Mouse (Mus musculus) olfactory bulb, adult 2 months (tissue): ENCODE results near the gene Pttg1. TPM values are rescaled to one million over a fixed set of nuclear protein-coding genes. Genes with fewer than 3 reads are reported as not detected.

Experiments
- H3K27ac ChIP-seq: fragments of 200-500 bp; 2 replicates; pipeline ENCODE4 v1.5.1; 2012; ENCODE audit warnings: low read depth, low read length; ENCODE audit not compliant: insufficient read depth
- H3K4me1 ChIP-seq: fragments of 200-500 bp; 2 replicates; pipeline ENCODE4 v1.6.1; 2012; ENCODE audit warnings: low read length; ENCODE audit not compliant: control insufficient read depth, insufficient read depth
- H3K4me3 ChIP-seq: fragments of 200-500 bp; 2 replicates; pipeline ENCODE4 v1.5.1; 2012; ENCODE audit warnings: mild to moderate bottlenecking, low read depth, low read length, moderate library complexity; ENCODE audit not compliant: insufficient read depth
- CTCF ChIP-seq: fragments of 200-500 bp; IDR thresholded peaks from 2 replicates; pipeline ENCODE4 v1.5.1; 2012; ENCODE audit warnings: low read depth, mild to moderate bottlenecking, low read length, moderate library complexity; ENCODE audit not compliant: insufficient read depth
- POLR2A ChIP-seq: fragments of 200-500 bp; IDR thresholded peaks from 2 replicates; pipeline ENCODE4 v1.6.1; 2012; ENCODE audit warnings: mild to moderate bottlenecking, low read depth, low read length, moderate library complexity; ENCODE audit not compliant: insufficient read depth
- whole genome bisulfite sequencing: fragments of 180-500 bp; shearing (Covaris S2); methylation state at CpG from one replicate; pipeline ENCODE4 v1.1.7; 2018; 5-methylcytosine and 5-hydroxymethylcytosine counted together
- polyA plus RNA-seq: library from polyadenylated mRNA; stranded (reverse); fragments of >200 nt; gene quantifications from 2 replicates; pipeline ENCODE4 v1.2.4, GENCODE M21; 2012; ENCODE audit warnings: low replicate concordance; ENCODE audit not compliant: missing spikeins, insufficient read depth, insufficient read length

Gene Pttg1
- polyA plus RNA-seq, 1 experiment: not detected

GRCm38 (mm10) chr11:43396246-43396645 is 29.8 kb downstream of the Pttg1 start:
- 90% methylated on average over 4 of the region's 4 CpGs for WGBS
- TF ChIP-seq CTCF (no peak), POLR2A (no peak)
- H3K4me3 ChIP-seq: no peak overlapping the region
- no peaks in the 10 kb centered on the region for H3K4me1 ChIP-seq
- H3K27ac ChIP-seq: no peak overlapping the region

DNA sequence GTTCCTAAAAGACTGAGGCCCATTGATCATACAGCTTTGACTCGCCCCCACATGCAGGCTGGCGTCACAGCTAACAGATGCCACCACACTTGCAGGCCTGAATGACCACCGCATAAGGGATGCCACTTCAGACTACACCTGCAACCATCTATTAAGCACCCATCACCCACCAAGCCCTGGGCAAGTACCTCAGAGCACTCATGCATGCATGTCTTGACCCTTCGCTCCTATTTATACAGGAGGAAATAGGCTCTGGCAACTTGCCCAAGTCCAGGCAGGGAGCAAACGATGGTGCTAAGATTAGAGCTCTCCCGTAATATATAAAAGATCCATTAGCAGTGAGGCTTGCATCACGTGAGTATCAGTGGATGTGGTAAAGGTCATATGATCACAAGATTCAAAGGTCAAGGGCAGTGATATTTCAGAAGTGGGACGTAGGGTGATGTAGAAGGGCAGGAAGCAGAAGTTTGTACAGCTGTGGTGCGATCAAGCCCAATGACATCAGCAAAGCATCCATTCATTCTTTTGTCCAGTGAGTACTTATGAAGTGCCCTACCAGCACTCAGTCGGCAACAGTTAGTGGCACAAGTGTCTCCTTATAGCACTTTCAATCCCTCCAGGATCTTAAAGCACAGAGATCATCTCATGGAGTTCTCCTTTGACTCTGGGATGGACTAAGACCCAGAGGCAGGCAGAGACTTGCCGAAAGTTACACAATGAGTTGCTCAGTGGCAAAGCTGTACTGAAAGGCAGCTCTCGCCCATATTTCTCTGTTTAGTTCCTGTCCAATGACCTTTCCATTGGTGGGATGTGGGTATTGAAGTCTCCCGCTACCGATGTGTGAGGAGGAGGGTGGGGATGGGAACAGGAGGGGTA is 30.7 kb downstream of the Pttg1 start:
- H3K4me1 ChIP-seq: no peaks in the 10 kb centered on the region
- 74% methylated on average over 14 of the region's 14 CpGs for WGBS
- H3K27ac ChIP-seq: no peak overlapping the region
- no peak overlapping the region for H3K4me3 ChIP-seq
- TF ChIP-seq CTCF: no peak
- TF ChIP-seq POLR2A: no peak

- Histone ChIP-seq H3K4me3 (no peak overlapping the region), H3K4me1 (no peaks in the 10 kb centered on the region), H3K27ac (no peak overlapping the region)
- WGBS: 93% methylated on average over 4 of the region's 4 CpGs
- TF ChIP-seq CTCF: no peak
These were observed 32.7 kb downstream of the Pttg1 start for GRCm38 (mm10) chr11:43393325-43393724.

- no peak overlapping the region for H3K27ac ChIP-seq
- no peaks in the 10 kb centered on the region for H3K4me1 ChIP-seq
- no peak for TF ChIP-seq POLR2A
- no peak for TF ChIP-seq CTCF
- no peak overlapping the region for H3K4me3 ChIP-seq
- 79% methylated on average over 2 of the region's 2 CpGs for WGBS
These were observed 33.3 kb downstream of the Pttg1 start for GRCm38 (mm10) chr11:43392757-43393156.

- no peak overlapping the region for H3K4me3 ChIP-seq
- TF ChIP-seq POLR2A (no peak), CTCF (no peak)
- H3K27ac ChIP-seq: no peak overlapping the region
- WGBS: 91% methylated on average over 7 of the region's 7 CpGs
- peaks cover 9% of the 10 kb centered on the region for H3K4me1 ChIP-seq
These were observed 36.9 kb downstream of the Pttg1 start for GRCm38 (mm10) chr11:43389118-43389517.

- peaks cover 9% of the 10 kb centered on the region for H3K4me1 ChIP-seq
- 90% methylated on average over 21 of the region's 21 CpGs for WGBS
- TF ChIP-seq POLR2A (no peak), CTCF (no peak)
- no peak overlapping the region for H3K27ac ChIP-seq
- no peak overlapping the region for H3K4me3 ChIP-seq
These were observed 37.6 kb downstream of the Pttg1 start for GRCm38 (mm10) chr11:43388122-43389097.

- H3K4me1 ChIP-seq: peaks cover 9% of the 10 kb centered on the region
- H3K27ac ChIP-seq: no peak overlapping the region
- no peak overlapping the region for H3K4me3 ChIP-seq
- TF ChIP-seq CTCF (no peak), POLR2A (no peak)
- WGBS: 95% methylated on average over 14 of the region's 14 CpGs
These were observed 38.8 kb downstream of the Pttg1 start for GRCm38 (mm10) chr11:43387004-43387880.

DNA sequence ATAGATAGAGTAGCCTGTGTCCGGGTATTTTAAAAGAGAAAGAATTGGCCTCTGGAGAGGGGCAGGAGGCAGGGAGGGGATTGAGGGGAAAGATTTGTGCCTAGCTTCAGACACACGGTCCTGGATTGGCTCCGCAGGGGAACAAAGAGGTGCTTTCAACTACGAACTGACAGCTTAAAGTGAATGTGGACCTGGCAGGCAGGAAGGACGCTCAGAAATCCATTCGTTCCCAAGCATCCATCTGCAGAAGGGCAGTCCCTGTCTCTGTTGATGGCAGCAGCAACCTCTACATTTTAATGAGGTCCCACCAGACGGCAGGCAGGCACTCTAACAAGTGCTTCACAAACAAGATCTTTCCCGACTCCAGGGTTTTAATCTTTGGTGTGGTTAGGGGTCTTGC is 40.3 kb downstream of the Pttg1 start:
- Histone ChIP-seq H3K27ac (0 out of 2 replicates have a peak overlapping the region, but pooled peaks have one; percentile 60), H3K4me3 (0 out of 2 replicates have a peak overlapping the region, but pooled peaks have one; percentile 22), H3K4me1 (peaks cover 9% of the 10 kb centered on the region)
- 10% methylated on average over 8 of the region's 8 CpGs for WGBS
- no peak for TF ChIP-seq CTCF
